Mouse (Mus musculus) urinary bladder, adult 2 months (tissue): ENCODE data around the gene Gpr65. TPM values are rescaled to one million over a fixed set of nuclear protein-coding genes. Genes with fewer than 3 reads are reported as not detected.
A peak's percentile ranks its signal among the peaks of the same experiment; 100 is the strongest.
"Not testable (repeated sequence)": the region's sequence is repeated elsewhere in the genome, so short reads cannot be mapped to it uniquely, and the experiment has no call there.

ENCODE experiments used
- DNase-seq: peaks from one replicate; pipeline ENCODE4 v3.0.0; 2022; ENCODE audit warnings: low spot score
- polyA plus RNA-seq: library from polyadenylated mRNA; depleted of rRNA; stranded (reverse); fragments of >200 nt; gene quantifications from 2 replicates; pipeline ENCODE4 v1.2.3, GENCODE M21; 2012; rRNA removed

Gene Gpr65
- polyA plus RNA-seq = 2.1 and 2.3 TPM in 2 replicates

DNA sequence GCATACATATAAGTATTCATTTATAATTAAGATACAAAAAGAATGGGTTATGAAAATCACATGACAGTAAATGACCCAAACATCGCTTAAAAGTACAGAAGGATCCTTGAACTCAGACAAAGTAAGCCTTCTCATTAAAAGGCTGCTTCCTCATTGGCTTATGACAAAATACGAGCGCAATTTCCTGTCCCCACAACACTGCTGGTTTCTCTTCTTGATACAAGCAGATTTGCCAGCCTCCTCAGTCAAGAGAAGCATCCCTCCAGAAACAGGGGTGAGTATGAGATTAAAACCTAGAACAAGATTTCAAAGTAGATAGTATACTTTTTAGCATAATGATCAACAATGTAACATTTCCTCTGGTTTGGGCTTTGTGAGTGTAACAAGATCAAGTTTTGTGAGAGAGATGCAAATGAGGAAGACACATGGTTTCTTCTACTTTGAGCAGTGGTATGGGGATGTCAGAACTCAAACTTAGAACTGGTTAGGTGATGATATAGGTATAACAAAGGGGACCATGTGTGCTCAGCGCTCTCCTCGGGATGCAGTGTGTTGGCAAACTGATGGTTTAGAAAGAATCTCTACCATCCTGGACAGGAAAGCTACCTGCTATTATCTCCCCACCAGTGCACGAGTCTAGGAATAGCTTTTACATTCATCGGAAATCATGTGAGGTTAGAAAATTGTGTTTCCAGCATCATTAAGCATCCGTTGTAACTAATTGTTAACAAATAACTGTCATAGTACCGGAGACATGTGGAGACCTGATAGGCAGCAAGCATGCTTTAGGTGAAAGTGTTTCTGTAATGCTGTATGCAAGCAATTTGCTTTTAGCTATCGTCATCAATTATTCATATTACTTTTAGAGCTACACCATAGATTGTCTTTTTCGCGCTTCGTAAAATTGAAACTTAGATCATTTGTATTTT is at the start of gene Gpr65:
Gene Gpr65 (plus strand): TSS at position 195 of the 929 bp plus-strand sequence.
- DNase-seq = no peak

- no peak for DNase-seq
These were observed 45.1 kb upstream of the Gpr65 start for GRCm38 (mm10) chr12:98223286-98223685.

- no peak for DNase-seq
These were observed 41.4 kb upstream of the Gpr65 start for GRCm38 (mm10) chr12:98227037-98227436.

DNA sequence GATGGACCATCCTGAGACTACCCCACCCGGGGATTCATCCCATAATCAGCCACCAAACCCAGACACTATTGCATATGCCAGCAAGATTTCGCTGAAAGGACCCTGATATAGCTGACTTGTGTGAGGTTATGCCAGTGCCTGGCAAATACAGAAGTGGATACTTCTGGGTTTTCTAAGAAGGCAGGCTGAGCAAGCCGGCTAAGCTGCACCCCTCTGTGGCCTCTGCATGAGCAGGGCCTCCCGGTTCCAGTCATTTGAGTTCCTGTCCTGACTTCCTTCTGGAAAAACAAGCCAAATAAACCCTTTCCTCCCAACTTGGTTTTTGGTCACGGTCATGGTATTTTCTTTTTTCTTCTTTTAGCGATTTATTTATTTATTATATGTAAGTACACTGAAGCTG is 30.0 kb upstream of the Gpr65 start:
- not testable (repeated sequence) for DNase-seq

DNA sequence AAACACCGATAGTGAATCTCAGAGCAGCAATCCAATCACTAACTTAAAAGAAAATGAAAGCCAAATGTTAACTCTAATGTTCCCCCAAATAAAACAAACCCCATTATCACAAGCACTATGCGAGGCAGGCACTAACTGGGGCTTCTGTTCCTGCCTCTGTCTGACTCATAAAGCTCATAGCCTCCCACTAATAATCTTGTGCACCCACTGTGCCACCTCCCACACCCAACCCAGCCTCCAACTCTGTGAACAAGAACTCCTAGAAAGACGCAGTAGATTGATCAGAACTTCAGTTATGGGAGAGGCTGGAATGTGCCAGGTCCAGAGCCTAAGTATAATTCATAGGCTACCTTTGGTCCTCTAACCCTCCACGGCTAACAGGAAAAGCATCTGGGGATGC is 24.3 kb upstream of the Gpr65 start:
- no peak for DNase-seq

DNA sequence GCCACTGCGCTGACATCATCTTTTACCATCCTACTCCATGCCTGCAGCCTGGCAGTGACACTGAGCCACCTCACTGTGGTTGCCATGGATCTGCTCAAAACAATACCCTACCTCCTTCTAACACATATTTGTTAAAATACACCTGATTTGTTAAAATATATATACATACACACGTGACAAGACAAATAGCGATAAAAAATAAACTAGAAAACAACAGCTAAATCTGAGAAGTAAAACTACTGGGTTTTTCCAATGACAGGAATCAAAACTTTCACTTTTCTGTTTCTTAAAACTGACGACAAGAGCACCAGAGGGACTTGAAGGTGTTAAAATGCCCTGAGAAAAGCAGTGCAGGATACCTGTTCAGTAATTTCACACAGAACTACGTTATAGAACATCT is 23.6 kb upstream of the Gpr65 start:
- no peak for DNase-seq

- no peak for DNase-seq
These were observed 21.6 kb upstream of the Gpr65 start for GRCm38 (mm10) chr12:98246835-98247234.

DNA sequence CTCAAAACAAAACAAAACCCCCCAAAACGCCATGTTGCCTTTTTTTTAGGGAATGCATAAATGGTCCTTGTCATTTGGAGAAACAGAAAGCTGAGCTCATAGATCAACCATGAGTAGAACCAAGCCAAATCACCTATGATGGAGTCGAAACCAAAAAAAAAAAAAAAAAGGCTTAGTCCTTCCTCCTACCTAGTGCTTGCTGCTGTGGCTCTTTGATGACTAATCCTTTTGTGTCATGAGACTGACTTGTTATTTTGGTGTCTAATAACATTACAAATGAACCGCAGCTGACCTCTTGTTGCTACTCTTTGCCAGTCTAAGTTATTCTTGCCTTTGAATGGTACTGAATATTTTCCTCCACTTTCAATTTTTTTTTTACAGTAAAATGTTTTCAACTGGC is 18.8 kb upstream of the Gpr65 start:
- DNase-seq = no peak

DNA sequence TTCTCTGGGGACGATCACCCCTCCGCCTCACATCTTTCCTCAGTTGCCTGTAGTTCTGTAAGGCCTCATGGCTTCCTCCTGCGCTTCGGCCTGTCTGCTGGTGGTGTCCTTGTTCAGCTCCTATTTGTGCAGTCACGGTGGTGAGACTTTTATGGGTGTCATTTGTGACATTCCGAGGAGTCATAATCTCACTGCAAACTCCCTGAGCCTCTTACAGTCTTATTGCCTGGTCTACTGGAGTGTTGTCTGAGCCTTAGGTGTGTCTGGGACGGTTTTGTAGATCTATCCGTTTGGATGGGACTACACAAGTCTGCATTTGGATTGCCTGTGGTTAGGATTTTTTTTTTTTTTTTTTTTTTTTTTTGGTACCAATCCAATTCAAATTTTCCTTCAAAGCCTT is 18.1 kb upstream of the Gpr65 start:
- DNase-seq = no peak

DNA sequence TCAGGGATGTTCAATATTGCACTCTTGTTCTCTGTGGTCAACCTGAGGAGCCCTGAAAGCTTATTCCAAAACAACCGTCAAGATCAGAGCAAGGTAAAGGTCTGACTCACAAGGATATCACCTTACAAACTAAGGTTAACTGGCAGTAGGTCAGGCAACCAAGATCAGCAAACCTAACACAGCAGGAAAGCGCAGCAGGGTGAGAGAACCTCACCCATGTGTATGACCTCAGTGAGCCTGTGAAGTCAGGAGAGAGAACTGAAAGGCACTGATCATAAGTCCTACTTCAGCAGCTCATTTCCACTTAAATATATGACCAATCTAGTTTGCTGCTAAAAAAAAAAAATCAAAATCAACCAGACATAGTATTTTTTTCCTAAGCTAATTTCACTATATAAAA is 16.0 kb upstream of the Gpr65 start:
- DNase-seq = no peak

DNA sequence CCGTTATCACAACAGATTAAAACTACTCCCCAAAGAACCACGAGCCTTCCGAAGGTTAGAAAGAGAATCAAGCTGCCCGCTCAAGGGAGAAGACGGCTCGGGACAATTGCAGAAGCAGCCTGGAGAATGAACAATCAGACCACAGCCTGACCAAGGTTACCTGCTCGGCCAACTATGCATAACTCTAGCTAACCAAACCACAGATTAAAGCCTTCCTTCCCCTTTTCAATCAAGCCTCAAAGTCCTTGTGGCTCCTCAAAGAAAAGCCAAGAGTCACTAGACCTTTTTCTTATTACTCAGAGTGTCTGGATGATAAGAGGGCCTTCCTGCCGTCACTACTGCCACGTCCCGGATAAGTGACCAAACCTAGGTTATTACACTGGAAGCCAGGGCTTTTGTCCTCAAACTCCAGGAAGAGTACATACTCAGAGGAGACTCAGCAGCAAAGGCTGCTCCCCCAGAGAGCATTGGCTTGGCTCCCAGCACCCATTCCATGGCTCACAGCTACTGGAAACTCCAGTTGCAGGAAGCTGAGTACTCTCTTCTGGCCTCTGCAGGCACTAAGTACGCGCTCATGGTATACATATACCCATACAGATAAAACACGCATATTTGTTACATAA is 13.0 kb upstream of the Gpr65 start:
- no peak for DNase-seq

GRCm38 (mm10) chr12:98258371-98258844 is 10.0 kb upstream of the Gpr65 start:
- DNase-seq = no peak

GRCm38 (mm10) chr12:98258845-98259517 is 9.5 kb upstream of the Gpr65 start, which contains the start of gene Galc:
Gene Galc (minus strand): TSS chr12:98259459.
- DNase-seq = peak; percentile 87

- no peak for DNase-seq
These were observed 8.9 kb upstream of the Gpr65 start for GRCm38 (mm10) chr12:98259518-98259852.

GRCm38 (mm10) chr12:98265697-98266096 is 2.7 kb upstream of the Gpr65 start:
- DNase-seq = no peak

DNA sequence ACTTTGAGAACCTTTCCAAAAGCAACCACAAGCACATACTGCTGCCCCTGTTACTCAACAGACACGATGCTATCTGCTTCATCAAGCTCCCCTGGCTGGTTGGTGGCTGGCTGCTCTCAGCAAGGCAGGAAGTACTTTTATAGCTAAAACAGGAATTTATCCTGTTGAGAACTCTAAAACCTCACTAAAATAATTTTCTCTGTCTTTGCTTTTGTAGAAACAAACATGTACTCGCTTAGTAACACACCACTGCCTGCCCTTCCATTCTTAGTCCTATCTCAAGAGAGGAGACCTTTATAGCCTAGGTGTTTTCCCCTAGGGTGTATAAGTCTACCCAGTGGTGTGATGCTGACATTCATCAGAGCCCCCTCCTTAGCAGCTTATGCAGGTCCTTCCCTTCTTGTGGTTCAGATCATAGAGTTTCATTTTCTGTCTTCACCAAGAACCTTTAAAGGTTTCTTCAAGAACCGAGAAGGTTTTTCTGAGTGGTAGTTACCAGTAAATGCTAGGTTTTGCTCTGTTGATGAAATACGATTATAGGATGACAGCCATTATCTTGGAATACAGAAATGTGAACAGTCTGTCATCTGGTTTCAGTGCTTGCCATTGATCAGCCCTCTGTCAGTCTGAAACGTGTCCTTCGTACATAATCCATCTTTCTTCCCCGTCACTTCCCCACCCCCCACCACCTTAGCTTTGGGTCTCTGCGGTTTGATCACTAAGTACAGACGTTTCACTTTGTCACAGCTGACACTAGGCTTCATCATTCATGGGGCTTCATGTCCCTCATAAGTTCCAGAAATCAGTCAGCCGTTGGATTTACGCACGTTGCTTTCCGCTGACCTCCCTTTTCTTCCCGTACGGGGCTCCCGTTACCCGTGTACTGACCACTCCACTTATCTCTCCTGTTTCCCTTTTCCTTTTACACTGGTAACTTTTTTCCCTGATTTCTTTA is 1.6 kb downstream of the Gpr65 start:
- DNase-seq = no peak

- DNase-seq = no peak
These were observed 2.6 kb downstream of the Gpr65 start for GRCm38 (mm10) chr12:98270810-98271566.

DNA sequence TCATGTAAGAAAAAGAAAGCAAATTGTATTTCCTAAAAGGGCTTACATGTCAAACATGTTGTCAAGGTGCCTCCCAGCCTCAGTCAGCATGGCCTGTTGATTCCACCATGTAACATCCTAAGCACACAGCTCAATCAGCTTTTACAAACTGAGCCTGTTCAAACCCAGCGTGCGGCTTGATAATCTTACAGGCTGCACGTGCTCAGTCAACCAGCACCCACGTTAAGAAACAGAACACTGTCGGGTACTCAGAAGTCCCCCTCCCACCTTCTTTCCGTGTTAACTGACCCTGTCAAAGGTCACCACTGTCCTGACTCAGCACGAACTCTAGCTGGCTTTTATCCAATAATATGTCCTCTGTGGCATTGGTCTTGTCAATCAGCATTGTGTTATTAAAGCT is 4.0 kb downstream of the Gpr65 start:
- DNase-seq = no peak

DNA sequence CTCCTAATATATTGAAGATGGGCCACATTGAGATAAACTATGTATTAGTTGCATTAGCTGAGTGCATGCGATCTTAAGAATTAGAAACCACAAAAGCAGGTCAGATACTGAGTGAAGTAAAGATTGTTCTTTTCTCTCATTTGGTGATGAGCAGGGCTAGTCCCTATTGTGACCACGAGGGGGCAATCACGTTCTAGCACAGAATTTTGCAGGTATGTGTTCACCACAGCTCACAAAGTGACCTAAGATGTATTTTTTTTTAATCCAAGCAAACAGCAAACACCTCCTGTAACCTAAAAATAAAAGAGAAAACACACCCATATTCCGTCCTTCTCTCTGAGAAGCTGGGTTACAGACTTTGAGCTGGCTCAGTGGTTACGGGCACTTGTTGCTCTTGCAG is 12.1 kb downstream of the Gpr65 start:
- no peak for DNase-seq

- DNase-seq = no peak
These were observed 12.6 kb downstream of the Gpr65 start for GRCm38 (mm10) chr12:98280996-98281395.
